Mouse (Mus musculus): Measurements from ENCODE around the gene Gpx3. TPM values are rescaled to one million over a fixed set of nuclear protein-coding genes. Genes with fewer than 3 reads are reported as not detected.
A peak's percentile ranks its signal among the peaks of the same experiment; 100 is the strongest.
"Not testable (repeated sequence)": the region's sequence is repeated elsewhere in the genome, so short reads cannot be mapped to it uniquely, and the experiment has no call there.

The Gpx3 gene
- total RNA-seq, 2 experiments from 2014 or later = 98.9 to 187 TPM

GRCm38 (mm10) chr11:54936035-54936770, 34.0 kb downstream of the Gpx3 start:
- DNase-seq (ENCODE audit: low spot score) = no peak

DNA sequence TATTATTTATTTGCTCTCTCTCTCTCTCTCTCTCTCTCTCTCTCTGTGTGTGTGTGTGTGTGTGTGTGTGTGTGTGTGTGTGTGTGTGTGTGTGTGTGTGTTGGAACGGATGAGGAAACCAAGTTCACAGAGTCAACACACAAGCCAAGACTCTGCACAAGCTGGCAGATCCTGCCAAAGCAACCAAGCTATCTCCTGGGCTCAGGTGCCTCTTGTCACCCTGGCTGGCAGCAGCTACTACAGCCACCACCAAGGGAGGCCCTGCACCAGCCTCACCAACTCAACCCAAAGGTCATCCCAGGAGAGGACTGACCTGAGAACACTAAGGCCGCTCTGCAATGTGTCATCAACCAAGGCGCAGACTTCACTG, 34.5 kb downstream of the Gpx3 start:
- no peak for DNase-seq (ENCODE audit: low spot score)

DNA sequence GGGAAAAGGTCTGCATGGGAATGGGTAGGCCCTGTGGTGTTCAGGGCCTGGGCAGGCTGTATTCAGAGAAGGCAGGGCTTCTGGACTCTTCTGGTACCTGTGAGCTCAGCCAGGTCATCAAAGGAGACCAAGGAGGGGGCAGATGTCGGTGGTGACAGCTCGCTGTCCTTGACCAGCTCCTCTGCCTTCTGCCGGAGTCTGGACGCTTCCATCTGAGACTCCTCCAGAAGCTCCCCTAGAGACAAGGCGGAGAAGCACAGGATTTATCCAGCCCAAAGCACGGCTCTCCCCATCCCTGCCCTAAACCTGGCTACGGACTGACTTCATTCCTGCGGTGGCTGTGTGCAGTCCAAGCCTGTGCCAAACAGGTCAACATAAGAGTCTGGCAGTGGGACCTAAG, 37.2 kb downstream of the Gpx3 start:
- DNase-seq (ENCODE audit: low spot score) = no peak

DNA sequence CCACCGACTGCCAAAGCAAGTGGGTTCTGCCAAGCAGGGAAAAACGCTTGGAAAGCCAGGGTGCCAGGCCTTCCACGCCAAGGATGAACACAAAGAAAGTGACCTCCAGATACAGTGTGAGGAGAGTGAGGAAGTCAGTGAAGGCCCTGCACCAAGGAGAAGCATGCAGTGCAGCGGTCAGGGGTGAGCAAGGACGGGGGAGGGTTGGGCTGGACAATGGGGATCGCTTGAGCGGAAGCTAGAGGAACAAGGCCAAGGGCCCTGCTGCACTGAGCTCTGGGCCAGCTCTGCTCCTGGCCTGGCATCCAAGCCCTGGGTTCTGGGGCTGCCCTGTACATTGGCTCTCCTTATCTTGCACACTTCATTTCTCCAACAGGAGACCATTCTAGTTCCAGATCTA, 37.8 kb downstream of the Gpx3 start:
- DNase-seq (ENCODE audit: low spot score) = no peak

GRCm38 (mm10) chr11:54944702-54945101, 42.4 kb downstream of the Gpx3 start:
- no peak for DNase-seq (ENCODE audit: low spot score)

- DNase-seq (ENCODE audit: low spot score) = no peak
Measured at GRCm38 (mm10) chr11:54949717-54950116, 47.5 kb downstream of the Gpx3 start.

DNA sequence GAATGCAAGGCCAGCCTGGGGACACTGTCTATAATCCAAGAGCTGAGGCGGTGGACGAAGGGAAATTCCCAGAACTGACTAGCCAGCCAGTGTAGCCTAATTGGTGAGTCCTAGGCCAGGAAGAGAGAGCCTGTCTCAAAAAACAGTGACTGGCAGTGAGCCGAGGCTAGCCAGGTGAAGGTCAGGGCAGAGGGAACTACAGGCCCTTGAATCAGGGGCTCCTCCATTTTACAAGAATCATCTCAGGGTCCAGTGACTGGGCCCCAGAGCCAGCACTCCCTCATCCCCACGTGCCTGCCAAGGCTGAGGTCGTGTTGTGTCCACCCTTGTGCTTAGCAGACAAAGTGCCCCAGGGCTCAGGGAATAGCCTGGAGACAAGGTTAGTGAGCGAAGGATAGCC, 48.4 kb downstream of the Gpx3 start:
- DNase-seq (ENCODE audit: low spot score) = no peak

GRCm38 (mm10) chr11:54952651-54953050, 50.4 kb downstream of the Gpx3 start:
- DNase-seq (ENCODE audit: low spot score) = no peak

DNA sequence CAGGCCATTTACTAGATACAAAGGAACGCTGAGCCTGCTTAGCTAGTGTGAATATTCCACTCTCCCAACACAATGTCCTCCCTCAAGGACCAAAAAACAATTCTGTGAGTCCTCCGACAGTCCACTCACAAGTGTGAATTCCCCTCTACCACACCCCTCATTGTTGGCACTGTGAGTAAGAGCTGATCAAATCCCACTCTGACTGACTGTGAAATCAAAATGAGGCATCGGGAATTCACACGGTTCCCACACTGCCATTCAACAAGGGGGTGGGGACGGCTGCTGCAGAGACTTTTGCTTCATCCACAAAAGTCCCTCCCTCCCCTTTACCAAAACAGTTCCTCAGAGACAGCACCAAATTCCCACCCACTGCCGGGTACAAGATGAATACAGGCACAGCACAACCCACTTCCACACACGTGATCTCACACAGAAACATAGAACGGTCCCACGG, 51.8 kb downstream of the Gpx3 start:
- no peak for DNase-seq (ENCODE audit: low spot score)

- no peak for DNase-seq (ENCODE audit: low spot score)
Measured at GRCm38 (mm10) chr11:54954716-54955115, 52.5 kb downstream of the Gpx3 start.

DNA sequence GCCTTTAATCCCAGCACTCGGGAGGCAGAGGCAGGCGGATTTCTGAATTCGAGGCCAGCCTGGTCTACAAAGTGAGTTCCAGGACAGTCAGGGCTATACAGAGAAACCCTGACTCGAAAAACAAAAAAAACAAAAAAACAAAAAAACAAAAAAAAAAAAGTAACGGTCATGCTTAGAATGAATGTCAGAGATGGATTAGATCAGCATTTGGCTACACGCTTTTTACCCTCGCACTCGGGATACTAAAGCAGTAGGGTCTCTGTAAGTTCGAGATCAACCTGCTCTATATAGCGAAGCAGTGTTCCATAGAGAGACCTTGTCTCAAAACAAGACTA, 53.1 kb downstream of the Gpx3 start:
- not testable (repeated sequence) for DNase-seq (ENCODE audit: low spot score)

- peak; percentile 99 for DNase-seq (ENCODE audit: low spot score)
Measured at GRCm38 (mm10) chr11:54955735-54956480, 53.7 kb downstream of the Gpx3 start.

GRCm38 (mm10) chr11:54956912-54957311, 54.7 kb downstream of the Gpx3 start:
- DNase-seq (ENCODE audit: low spot score) = no peak

GRCm38 (mm10) chr11:54957708-54958107, 55.5 kb downstream of the Gpx3 start:
- DNase-seq (ENCODE audit: low spot score) = not testable (repeated sequence)

GRCm38 (mm10) chr11:54958571-54959073, 56.4 kb downstream of the Gpx3 start:
- no peak for DNase-seq (ENCODE audit: low spot score)

Other genes with a start within 250 kb of the Gpx3 start
- 10 to 100 TPM; 14.2 to 17.1 TPM for gene Cdc42se2, start 114.8 kb upstream of the Gpx3 start, total RNA-seq (2021)
- 10 to 100 TPM; 18.6 to 19.1 TPM for gene Lyrm7, start 41.5 kb upstream of the Gpx3 start, total RNA-seq (2021)
- gene Hint1, start 36.1 kb upstream of the Gpx3 start, total RNA-seq (2021) = 100 to 1,000 TPM; 192 to 203 TPM
- gene Tnip1, start 60.5 kb downstream of the Gpx3 start, total RNA-seq (2021) = 10 to 100 TPM; 35.9 to 36.3 TPM
- gene Anxa6, start 131.0 kb downstream of the Gpx3 start, total RNA-seq (2021) = 100 to 1,000 TPM; 169 to 174 TPM
- gene Ccdc69, start 175.7 kb downstream of the Gpx3 start, total RNA-seq (2021) = 1 to 10 TPM; 3.0 to 3.3 TPM
- 1 to 10 TPM; 8.2 TPM for gene Gm2a, start 195.7 kb downstream of the Gpx3 start, total RNA-seq (2021)
- not detected for gene Slc36a3, start 249.3 kb downstream of the Gpx3 start, total RNA-seq (2021)